Mouse (Mus musculus) intestine, embryonic 15.5 days (tissue): Measurements from ENCODE around the gene Ablim1. TPM values are rescaled to one million over a fixed set of nuclear protein-coding genes. Genes with fewer than 3 reads are reported as not detected.

Source experiments
- ATAC-seq: fragments of 200-750 bp; cut with Nextera tagmentation; 2 replicates; pipeline ENCODE4 v1.8.0; 2017; ENCODE audit warnings: moderate TSS enrichment, moderate library complexity
- H3K27ac ChIP-seq: fragments of 300-500 bp; sonication (generic); 2 replicates; pipeline ENCODE4 v1.5.1; 2015; ENCODE audit warnings: mild to moderate bottlenecking, inconsistent platforms
- H3K27me3 ChIP-seq: fragments of 300-500 bp; sonication (generic); replicated peaks from 2 replicates; pipeline ENCODE4 v1.6.1; 2015; ENCODE audit warnings: inconsistent platforms
- H3K36me3 ChIP-seq: fragments of 300-500 bp; sonication (generic); 2 replicates; pipeline ENCODE4 v1.6.1; 2015; ENCODE audit warnings: inconsistent platforms
- H3K4me1 ChIP-seq: fragments of 300-500 bp; sonication (generic); replicated peaks from 2 replicates; pipeline ENCODE4 v1.6.1; 2015; ENCODE audit warnings: inconsistent platforms
- H3K4me2 ChIP-seq: fragments of 300-500 bp; sonication (generic); replicated peaks from 2 replicates; pipeline ENCODE4 v1.6.1; 2015; ENCODE audit warnings: mild to moderate bottlenecking, inconsistent platforms
- H3K4me3 ChIP-seq: fragments of 300-500 bp; sonication (generic); replicated peaks from 2 replicates; pipeline ENCODE4 v1.5.1; 2015; ENCODE audit warnings: inconsistent platforms
- H3K9ac ChIP-seq: fragments of 300-500 bp; sonication (generic); 2 replicates; pipeline ENCODE4 v1.6.1; 2015; ENCODE audit warnings: inconsistent platforms
- H3K9me3 ChIP-seq: fragments of 300-500 bp; sonication (generic); 2 replicates; pipeline ENCODE4 v1.6.1; 2016; ENCODE audit warnings: inconsistent platforms
- WGBS: fragments of 180-500 bp; shearing (Covaris S2); methylation state at CpG from one replicate; pipeline ENCODE4 v1.1.7; 2015; 5-methylcytosine and 5-hydroxymethylcytosine counted together
- polyA plus RNA-seq: library from polyadenylated mRNA; unstranded; fragments of >200 nt; fragmentation: Nextera tagmentation; extraction: Ambion mirVana; gene quantifications from 2 replicates; pipeline ENCODE4 v1.2.1, GENCODE M21; 2015

The Ablim1 gene
- polyA plus RNA-seq, 1 experiment from 2014 or later: 31.2 TPM

DNA sequence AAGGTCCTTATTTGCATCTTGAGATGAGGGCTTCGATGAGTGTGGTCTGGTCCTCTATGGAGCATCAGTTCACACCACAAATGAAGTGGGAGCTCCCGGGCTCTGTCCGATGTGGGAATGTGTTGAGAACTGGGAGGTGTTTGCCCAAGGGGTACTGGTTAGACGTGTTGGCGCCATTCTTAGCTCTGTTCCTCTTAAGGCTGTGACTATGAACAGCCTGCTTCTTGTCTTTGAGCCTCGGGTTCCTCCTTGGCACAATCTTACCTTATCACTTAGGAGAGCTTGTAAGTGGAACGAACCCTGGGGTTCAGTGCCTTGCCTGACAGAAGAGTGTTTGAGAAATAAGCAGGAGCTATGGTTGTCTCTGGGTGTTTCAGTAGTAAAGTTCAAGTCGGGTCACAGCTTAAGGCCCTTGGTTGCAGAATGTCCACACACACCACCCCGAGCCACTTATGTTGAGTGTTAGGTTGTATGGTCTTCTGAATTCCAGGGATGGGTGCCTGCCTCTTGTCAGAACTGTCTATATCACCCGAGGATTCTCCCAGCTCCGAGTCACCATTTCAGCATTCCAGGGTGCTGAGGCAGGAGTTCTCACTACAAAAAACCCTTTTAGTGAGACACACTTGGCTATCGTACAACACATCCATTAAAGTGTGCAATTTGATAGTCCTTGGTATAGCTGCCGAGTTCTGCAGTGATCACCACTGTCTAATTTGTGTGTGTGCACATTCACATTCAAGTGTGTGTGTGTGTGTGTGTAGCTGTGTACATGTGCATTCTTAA, 131.6 kb downstream of the Ablim1 start:
- H3K27ac ChIP-seq: no peak overlapping the region
- WGBS: 79% methylated on average over 13 of the region's 13 CpGs
- H3K4me2 ChIP-seq: no peak overlapping the region
- no peaks in the 10 kb centered on the region for H3K36me3 ChIP-seq
- H3K4me1 ChIP-seq: peaks cover 3% of the 10 kb centered on the region; the same call in 1 of the 2 replicates
- H3K27me3 ChIP-seq: no peaks in the 10 kb centered on the region
- no peak overlapping the region for H3K4me3 ChIP-seq
- H3K9ac ChIP-seq: no peak overlapping the region
- no peaks in the 10 kb centered on the region for H3K9me3 ChIP-seq
- ATAC-seq: no peak

DNA sequence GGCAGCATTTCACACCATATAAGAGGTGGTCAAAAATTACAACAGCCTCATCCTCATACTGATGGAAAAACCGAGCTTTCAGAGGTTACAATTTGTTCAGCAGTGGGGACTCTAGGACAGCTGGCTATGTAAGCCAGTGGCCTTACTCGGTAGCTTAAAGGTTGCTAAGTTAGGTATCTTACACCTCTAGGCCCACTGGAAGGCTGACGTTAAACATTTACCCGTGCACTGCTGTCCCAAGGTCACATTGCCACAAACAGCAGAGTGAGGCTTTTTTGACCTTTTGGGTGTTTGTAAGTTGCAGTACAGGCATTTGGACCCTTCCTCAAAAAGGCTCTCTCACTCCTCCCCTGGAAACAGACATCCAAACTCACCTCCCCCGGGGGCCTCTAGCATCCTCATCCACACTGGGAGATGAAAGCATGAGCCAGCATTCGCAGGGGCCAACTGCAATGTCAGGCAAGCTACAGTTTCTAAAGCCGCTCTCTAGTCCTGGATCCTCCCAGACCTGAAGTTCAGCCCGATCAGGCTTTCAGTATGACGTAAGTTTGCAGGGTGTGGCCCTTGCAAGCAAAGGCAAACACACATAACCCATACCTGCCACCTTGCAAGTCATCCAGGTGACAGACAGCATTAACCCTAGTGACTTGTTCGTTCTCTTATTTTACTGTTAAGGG, 132.7 kb downstream of the Ablim1 start:
- WGBS: 65% methylated on average over 10 of the region's 10 CpGs
- H3K9me3 ChIP-seq: no peaks in the 10 kb centered on the region
- ATAC-seq: peak; percentile 86

GRCm38 (mm10) chr19:57181317-57181716, 133.4 kb downstream of the Ablim1 start:
- Histone ChIP-seq H3K4me2 (no peak overlapping the region), H3K27me3 (no peaks in the 10 kb centered on the region), H3K36me3 (no peaks in the 10 kb centered on the region), H3K9me3 (no peaks in the 10 kb centered on the region), H3K4me1 (peaks cover 3% of the 10 kb centered on the region; the same call in 1 of the 2 replicates), H3K4me3 (no peak overlapping the region), H3K27ac (peak overlapping the region; percentile 72), H3K9ac (no peak overlapping the region)
- ATAC-seq: no peak
- WGBS: 85% methylated on average over 6 of the region's 6 CpGs

More for the DNA sequence above, 132.7 kb downstream of the Ablim1 start:
- Histone ChIP-seq H3K27me3 (no peaks in the 10 kb centered on the region), H3K4me3 (no peak overlapping the region), H3K4me2 (peak overlapping the region; percentile 2; the same call in 1 of the 2 replicates), H3K27ac (peak overlapping the region; percentile 72; the same call in 1 of the 2 replicates), H3K4me1 (peaks cover 3% of the 10 kb centered on the region; the same call in 1 of the 2 replicates), H3K36me3 (no peaks in the 10 kb centered on the region), H3K9ac (no peak overlapping the region)

DNA sequence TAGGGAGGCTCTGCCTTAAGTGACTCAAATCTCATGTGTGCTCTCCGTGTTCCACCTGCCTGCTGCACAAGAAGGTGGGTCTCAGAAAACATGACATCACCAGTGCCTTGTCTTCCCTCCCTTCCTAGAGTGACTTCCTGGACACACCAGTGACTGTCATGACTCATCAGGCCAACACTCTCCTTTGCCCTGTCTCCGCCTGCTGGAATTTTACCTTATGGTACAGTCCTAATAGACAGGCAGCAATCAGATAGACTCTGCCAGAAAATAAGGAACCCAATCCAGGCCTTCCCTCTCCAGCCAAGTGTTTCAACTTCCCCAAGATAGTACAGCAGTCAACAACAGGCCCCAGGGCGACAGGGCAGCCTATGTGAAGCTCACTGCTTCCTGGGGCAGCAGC, 133.8 kb downstream of the Ablim1 start:
- Histone ChIP-seq H3K4me3 (no peak overlapping the region), H3K4me1 (peaks cover 3% of the 10 kb centered on the region; the same call in 1 of the 2 replicates), H3K9me3 (no peaks in the 10 kb centered on the region), H3K27ac (peak overlapping the region; percentile 72), H3K27me3 (no peaks in the 10 kb centered on the region), H3K9ac (no peak overlapping the region), H3K4me2 (no peak overlapping the region), H3K36me3 (no peaks in the 10 kb centered on the region)
- WGBS: 60% methylated on average over 3 of the region's 3 CpGs
- peak; percentile 71 for ATAC-seq

GRCm38 (mm10) chr19:57180333-57180732, 134.4 kb downstream of the Ablim1 start:
- WGBS: 63% methylated on average over 9 of the region's 9 CpGs
- H3K4me1 ChIP-seq: peaks cover 3% of the 10 kb centered on the region; the same call in 1 of the 2 replicates
- H3K9me3 ChIP-seq: no peaks in the 10 kb centered on the region
- no peak overlapping the region for H3K27ac ChIP-seq
- no peak for ATAC-seq
- no peak overlapping the region for H3K9ac ChIP-seq
- no peaks in the 10 kb centered on the region for H3K36me3 ChIP-seq
- no peaks in the 10 kb centered on the region for H3K27me3 ChIP-seq
- H3K4me2 ChIP-seq: no peak overlapping the region
- H3K4me3 ChIP-seq: no peak overlapping the region

- H3K4me1 ChIP-seq: peaks cover 3% of the 10 kb centered on the region; the same call in 1 of the 2 replicates
- no peaks in the 10 kb centered on the region for H3K27me3 ChIP-seq
- H3K9me3 ChIP-seq: no peaks in the 10 kb centered on the region
- no peak overlapping the region for H3K4me3 ChIP-seq
- no peak overlapping the region for H3K9ac ChIP-seq
- H3K36me3 ChIP-seq: no peaks in the 10 kb centered on the region
- 79% methylated on average over 7 of the region's 7 CpGs for WGBS
- no peak for ATAC-seq
- H3K4me2 ChIP-seq: no peak overlapping the region
- H3K27ac ChIP-seq: no peak overlapping the region
These were observed 135.4 kb downstream of the Ablim1 start for GRCm38 (mm10) chr19:57179269-57179668.

DNA sequence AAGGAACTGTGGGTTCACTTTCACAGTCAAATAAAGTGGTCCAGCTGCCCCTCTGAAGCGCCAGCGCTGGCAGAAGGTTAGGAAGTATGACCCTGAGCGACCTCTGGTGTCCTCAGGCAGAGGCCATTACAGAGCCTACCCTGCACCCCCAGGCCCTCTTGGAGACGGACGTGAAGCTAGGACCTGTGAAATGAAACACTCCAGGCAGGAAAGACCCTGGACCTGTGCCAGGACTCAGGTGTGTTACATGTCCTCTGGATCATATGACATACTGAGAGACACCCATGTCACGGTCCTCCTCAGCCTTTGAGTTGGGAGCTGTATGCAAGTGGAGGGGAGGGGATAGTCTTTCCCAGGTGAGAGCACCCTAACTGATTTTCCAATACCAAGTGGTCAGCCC, 137.4 kb downstream of the Ablim1 start:
- Histone ChIP-seq H3K36me3 (no peaks in the 10 kb centered on the region), H3K9ac (no peak overlapping the region), H3K27ac (no peak overlapping the region), H3K4me3 (no peak overlapping the region), H3K9me3 (no peaks in the 10 kb centered on the region), H3K4me1 (peaks cover 3% of the 10 kb centered on the region; the same call in 1 of the 2 replicates), H3K4me2 (no peak overlapping the region), H3K27me3 (no peaks in the 10 kb centered on the region)
- WGBS: 65% methylated on average over 6 of the region's 6 CpGs
- ATAC-seq: no peak

DNA sequence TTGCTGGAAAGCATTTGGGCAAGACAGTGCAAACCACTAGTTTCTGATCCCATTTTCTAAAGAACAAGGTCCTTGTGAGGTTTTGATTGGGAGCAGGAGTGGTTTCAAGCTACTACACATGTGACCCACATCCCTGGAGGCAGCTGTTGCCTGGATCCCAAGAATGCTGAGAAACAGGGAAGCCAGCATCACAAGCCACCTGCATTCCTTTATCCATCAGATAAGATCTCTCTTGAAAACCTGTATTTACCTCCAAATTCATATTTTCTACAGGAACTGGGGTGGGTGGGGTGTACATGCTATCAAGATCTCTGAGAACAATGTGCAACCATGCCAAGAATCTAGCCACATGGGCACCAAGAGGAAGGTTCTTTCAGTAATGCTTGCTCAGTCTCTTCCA, 139.6 kb downstream of the Ablim1 start:
- Histone ChIP-seq H3K9ac (no peak overlapping the region), H3K4me2 (no peak overlapping the region), H3K27me3 (no peaks in the 10 kb centered on the region), H3K9me3 (no peaks in the 10 kb centered on the region), H3K36me3 (no peaks in the 10 kb centered on the region), H3K4me1 (no peaks in the 10 kb centered on the region), H3K27ac (no peak overlapping the region), H3K4me3 (no peak overlapping the region)
- ATAC-seq: no peak

GRCm38 (mm10) chr19:57174541-57174940, 140.2 kb downstream of the Ablim1 start:
- 71% methylated on average over 5 of the region's 5 CpGs for WGBS
- no peak overlapping the region for H3K9ac ChIP-seq
- no peak overlapping the region for H3K4me2 ChIP-seq
- H3K9me3 ChIP-seq: no peaks in the 10 kb centered on the region
- no peak overlapping the region for H3K4me3 ChIP-seq
- H3K36me3 ChIP-seq: no peaks in the 10 kb centered on the region
- no peak overlapping the region for H3K27ac ChIP-seq
- H3K4me1 ChIP-seq: no peaks in the 10 kb centered on the region
- no peaks in the 10 kb centered on the region for H3K27me3 ChIP-seq
- no peak for ATAC-seq

DNA sequence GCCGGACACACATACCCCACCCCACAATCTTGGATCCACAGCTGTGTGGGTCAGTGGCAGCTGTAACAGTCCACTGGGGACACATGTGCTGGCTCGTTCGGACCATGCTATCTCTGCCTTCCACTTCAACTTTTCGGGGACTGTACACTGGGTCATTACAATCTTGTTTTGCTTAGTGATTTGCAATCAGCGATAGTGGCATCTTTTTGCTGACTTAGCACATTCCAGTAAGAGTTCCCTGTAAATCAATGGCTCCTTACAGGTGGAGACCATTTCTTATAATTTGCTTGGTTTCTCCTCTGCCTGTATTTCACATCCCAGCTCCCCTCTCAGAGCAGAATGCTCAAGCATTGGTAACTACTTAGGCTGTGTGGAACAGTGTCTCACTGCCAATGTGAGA, 140.7 kb downstream of the Ablim1 start:
- Histone ChIP-seq H3K4me3 (no peak overlapping the region), H3K9me3 (no peaks in the 10 kb centered on the region), H3K36me3 (no peaks in the 10 kb centered on the region), H3K9ac (no peak overlapping the region), H3K27ac (no peak overlapping the region), H3K4me1 (no peaks in the 10 kb centered on the region), H3K4me2 (no peak overlapping the region), H3K27me3 (no peaks in the 10 kb centered on the region)
- ATAC-seq: no peak
- WGBS: 74% methylated on average over 5 of the region's 5 CpGs

GRCm38 (mm10) chr19:57172321-57172720, 142.4 kb downstream of the Ablim1 start:
- 86% methylated on average over 5 of the region's 5 CpGs for WGBS

DNA sequence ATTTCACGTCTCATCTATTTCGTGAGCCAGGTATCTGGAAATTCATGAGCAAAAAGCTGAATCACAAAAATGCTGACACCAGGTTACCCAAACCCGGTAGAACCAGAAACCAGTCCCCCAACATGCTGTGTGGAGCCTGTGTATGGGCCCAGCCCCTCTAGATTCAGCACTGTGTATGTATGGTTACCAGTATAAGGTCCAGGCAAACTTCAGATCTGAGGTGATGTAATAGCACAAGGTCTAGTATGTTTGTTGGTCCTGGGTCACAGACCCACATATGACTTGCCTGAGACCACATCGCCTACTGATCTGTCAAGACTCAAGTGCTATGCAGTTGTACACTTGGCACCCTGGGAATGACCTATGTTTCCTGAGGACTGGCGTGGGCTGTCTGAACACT, 143.8 kb downstream of the Ablim1 start:
- no peaks in the 10 kb centered on the region for H3K4me1 ChIP-seq
- no peak overlapping the region for H3K9ac ChIP-seq
- WGBS: 91% methylated on average over 5 of the region's 5 CpGs
- H3K4me3 ChIP-seq: no peak overlapping the region
- no peak overlapping the region for H3K4me2 ChIP-seq
- H3K27me3 ChIP-seq: no peaks in the 10 kb centered on the region
- H3K36me3 ChIP-seq: no peaks in the 10 kb centered on the region
- ATAC-seq: no peak
- H3K9me3 ChIP-seq: no peaks in the 10 kb centered on the region
- no peak overlapping the region for H3K27ac ChIP-seq

More at GRCm38 (mm10) chr19:57172321-57172720, 142.4 kb downstream of the Ablim1 start:
- Histone ChIP-seq H3K36me3 (no peaks in the 10 kb centered on the region), H3K4me2 (no peak overlapping the region), H3K27me3 (no peaks in the 10 kb centered on the region), H3K9ac (no peak overlapping the region), H3K4me3 (no peak overlapping the region), H3K4me1 (no peaks in the 10 kb centered on the region), H3K27ac (no peak overlapping the region), H3K9me3 (no peaks in the 10 kb centered on the region)
- no peak for ATAC-seq
